Mouse (Mus musculus) kidney, adult 8-10 months (tissue): ENCODE measurements around the gene Tex28.
"Not testable (repeated sequence)": the region's sequence is repeated elsewhere in the genome, so short reads cannot be mapped to it uniquely, and the experiment has no call there.

Experiments
- DNase-seq, 2 experiments: peaks; one replicate each; pipeline ENCODE4 v3.0.0; 2022

Tex28 gene

GRCm38 (mm10) chrX:74167738-74168137 lies at the start of gene Tex28:
TSS of gene Tex28 (minus strand) at chrX:74167838.
- DNase-seq: no peak

- DNase-seq: no peak
Measured at GRCm38 (mm10) chrX:74203556-74203955, 35.9 kb upstream of the Tex28 start.

- DNase-seq: no peak
Measured at GRCm38 (mm10) chrX:74176959-74177358, 9.3 kb upstream of the Tex28 start, which contains the start of gene Tktl1. TSS of gene Tktl1 (plus strand) at chrX:74177259.

GRCm38 (mm10) chrX:74135263-74135662 lies 32.4 kb downstream of the Tex28 start, which contains the start of gene Mecp2:
TSS of gene Mecp2 (minus strand) at chrX:74135363.
- not testable (repeated sequence) for DNase-seq

GRCm38 (mm10) chrX:74127164-74127563 lies 40.5 kb downstream of the Tex28 start, which contains the start of gene Opn1mw:
TSS of gene Opn1mw (plus strand) at chrX:74127464.
- no peak for DNase-seq

- DNase-seq: peak in 1 of 2 experiments; percentile 25
Measured at GRCm38 (mm10) chrX:74124975-74125374, 42.7 kb downstream of the Tex28 start.

- peak; percentile 60 to 68 for DNase-seq
Measured at GRCm38 (mm10) chrX:74115511-74115910, 52.1 kb downstream of the Tex28 start.

GRCm38 (mm10) chrX:74114036-74114435 lies 53.6 kb downstream of the Tex28 start:
- DNase-seq: no peak

GRCm38 (mm10) chrX:74108747-74109146 lies 58.9 kb downstream of the Tex28 start:
- no peak for DNase-seq

- DNase-seq: no peak
Measured at GRCm38 (mm10) chrX:74105916-74106315, 61.7 kb downstream of the Tex28 start.

GRCm38 (mm10) chrX:74103457-74104188 lies 64.0 kb downstream of the Tex28 start:
- DNase-seq: no peak
